Mouse (Mus musculus) layer of hippocampus, postnatal 10 days (tissue): ENCODE results near the gene Ly6g6e. TPM values are rescaled to one million over a fixed set of nuclear protein-coding genes. Genes with fewer than 3 reads are reported as not detected.
"Not testable (repeated sequence)": the region's sequence is repeated elsewhere in the genome, so short reads cannot be mapped to it uniquely, and the experiment has no call there.

ENCODE experiments used
- DNase-seq, 2 experiments: peaks; one replicate each; pipeline ENCODE4 v3.0.0; 2021; ENCODE audit warnings: low spot score in 2 of 2
- long read RNA-seq: library from polyadenylated mRNA; stranded (forward); transcript quantifications from one replicate; pipeline ENCODE4 v2.0.0, GENCODE M21; 2023
- total RNA-seq, 2 experiments: library from RNA; stranded (reverse); gene quantifications; 2 replicates each; pipeline ENCODE4 v1.2.3; 2021

Ly6g6e gene
- total RNA-seq = 1 to 10 TPM; 2.8 to 3.5 TPM
- long read RNA-seq, partial matches to known transcripts = 0 of 1 reads
- long read RNA-seq, other reads (novel, unspliced or antisense) = 0 of 1 reads

DNA sequence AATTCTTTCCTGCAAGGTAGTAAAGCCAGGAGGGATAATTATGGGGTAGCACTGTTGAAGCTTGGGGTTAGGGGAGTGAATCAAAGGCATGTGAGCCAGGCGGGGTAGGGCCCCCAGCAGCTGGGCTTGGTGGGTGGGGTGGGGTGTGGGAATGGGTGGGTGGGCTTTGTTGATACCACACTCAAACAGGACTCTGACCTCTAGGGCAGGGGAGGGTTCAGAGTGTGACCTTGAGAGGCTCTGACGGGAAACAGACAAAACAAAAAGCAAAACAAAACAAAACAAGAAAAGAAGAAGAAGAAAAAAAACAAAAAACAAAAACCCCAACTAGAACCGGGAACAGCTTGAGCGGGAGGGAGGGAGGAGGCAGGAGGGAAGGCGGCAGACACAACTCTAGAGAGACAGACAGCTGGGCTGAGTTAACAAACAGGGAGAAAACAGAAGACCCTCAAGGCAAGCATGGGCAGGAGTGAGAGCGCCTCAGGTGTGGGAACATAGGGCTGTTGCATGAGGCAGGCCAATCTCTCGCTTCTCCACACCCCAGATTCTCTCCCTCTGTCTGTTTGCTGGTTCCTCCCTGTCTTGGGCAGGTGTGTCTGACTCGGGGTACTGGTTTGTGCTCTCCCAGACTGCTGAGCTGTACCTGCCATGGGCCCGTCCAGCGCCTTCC is at the start of gene Ly6g6e:
Gene Ly6g6e (plus strand): TSS at position 396 of the 670 bp plus-strand sequence.
- DNase-seq = no peak

DNA sequence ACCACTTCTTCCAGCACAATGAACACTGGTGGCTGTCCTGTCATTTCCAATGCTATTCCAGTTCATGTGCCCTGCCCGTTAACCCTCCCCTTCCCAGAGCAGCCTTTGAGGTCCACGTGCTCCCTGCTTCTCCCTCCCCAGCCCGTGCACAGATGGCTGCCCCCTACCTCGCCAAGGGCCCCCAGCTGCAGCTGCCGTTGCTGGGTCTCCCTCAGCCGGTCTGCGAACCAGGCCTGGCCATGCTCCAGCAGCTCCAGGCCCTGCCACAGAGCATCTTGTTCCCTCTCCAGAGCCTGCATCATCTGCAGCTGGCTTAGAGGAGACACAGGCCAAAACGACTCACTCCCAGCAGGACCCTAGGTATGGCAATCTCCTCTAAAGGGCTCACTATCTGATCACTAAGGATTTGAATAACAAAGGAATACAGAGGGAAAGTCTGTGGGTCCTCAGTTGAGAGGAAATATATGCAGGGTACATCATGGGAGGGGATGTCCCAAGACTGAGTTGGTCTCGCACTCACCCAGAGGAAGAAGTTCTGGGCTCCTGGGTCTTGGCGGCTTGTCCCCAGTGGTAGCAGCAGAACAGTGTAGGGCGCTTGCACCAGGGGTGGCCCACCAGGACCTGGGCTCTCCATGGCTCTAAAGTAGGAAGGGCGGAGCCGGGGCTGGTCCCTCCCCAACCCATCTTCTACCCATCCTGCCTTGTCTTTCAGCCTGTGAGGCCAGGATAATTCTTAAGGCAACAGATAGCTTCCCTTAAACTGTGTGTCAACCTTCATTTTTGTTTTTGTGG is 49.2 kb upstream of the Ly6g6e start, which contains the start of gene Sapcd1:
Gene Sapcd1 (minus strand): TSS at position 740 of the 792 bp plus-strand sequence.
- peak; percentile 69 to 74 for DNase-seq

DNA sequence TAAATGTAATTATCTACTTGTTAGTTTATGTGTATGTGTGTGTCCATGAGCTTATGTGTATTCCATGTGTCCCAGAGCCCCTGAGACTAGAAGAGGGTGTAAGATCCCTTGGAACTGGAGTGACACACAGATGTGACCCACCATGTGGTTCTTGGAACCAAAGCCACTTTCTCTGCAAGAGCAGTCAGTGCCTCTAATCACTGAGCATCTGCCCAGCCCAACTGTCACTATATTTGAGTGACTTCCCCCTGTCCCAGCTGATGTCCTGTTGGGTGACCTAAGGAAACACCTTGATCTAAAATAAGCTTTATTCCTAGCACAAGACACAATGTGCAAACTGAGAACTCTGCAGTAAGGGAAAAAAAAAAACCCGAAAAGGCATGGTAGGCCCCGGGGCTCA is 48.4 kb upstream of the Ly6g6e start:
- no peak for DNase-seq

DNA sequence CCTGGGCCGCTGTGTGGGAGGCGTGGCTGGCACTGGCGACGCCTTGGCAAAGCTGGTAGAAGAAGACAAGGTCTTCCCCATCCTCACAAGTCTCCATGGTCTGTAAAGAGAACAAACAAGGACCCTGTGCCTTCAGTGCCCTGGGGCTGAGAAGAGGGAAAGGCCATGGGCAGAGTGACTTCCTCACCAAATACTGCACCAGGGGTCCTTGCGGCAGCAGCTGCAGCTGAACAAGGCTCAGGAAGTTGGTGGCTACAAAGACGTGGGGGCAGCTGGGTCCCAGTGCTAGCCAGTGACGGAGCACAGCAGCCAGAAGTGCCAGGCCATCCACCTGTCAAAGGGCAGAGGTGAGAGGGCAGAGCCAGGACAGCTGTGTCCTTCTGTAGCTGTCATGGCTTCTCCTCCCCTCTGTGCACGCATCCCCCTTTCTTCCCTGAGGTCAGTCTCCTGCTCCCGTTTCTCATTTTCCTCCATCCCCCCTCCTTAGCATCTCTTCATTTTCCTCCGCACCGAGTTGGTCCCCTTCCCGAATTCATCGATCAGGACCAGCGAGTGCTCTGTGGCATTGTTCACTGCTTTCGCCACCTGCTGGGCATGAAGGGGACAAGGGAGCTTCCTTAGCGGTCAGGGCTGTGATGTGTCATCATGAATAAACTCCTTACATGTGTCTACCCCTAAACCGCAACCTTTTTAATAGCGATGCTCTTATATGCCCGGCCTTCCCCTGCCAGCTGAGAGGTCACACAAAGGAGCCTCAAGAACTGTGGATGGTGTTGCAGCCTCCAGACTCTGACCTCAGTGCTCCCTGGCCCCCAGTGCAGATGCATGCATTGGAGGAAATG is 46.8 kb upstream of the Ly6g6e start:
- peak in 1 of 2 experiments; percentile 48 for DNase-seq

DNA sequence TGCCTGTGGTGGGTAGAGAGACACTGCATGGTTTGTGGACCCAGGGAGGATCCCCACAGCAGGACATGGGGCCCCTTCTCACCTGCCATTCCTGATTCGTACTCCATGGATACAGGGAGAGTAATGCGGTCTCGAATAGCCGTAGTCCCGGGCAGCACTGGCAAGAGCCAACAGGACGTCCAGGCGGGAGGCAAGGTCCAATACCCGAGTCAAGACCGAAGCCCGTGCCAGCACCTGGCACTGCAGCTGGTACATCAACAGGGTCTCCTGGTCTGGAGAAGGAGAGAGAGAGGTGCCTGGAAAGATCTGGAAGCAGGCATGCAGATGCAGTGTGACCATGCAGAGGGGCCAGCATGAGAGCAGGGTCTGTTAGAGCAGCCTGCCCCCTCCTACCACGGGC is 45.4 kb upstream of the Ly6g6e start:
- DNase-seq = no peak

DNA sequence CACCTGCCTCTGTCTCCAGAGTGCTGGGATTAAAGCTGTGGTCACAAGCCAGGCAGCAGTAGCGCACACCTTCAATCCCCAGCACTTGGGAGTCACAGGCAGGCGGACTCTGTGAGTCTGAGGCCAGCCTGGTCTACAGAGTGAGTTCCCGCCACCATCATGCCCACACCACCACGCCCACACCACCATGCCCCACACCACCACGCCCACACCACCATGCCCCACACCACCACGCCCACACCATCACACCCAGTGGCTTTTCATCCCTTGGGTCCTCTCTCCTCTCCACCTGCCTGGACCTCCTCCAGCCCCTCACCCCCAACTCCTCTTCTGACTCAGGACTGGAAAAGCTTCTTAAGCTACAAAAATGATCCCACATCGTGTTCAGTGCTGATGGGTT is 44.8 kb upstream of the Ly6g6e start:
- no peak for DNase-seq

DNA sequence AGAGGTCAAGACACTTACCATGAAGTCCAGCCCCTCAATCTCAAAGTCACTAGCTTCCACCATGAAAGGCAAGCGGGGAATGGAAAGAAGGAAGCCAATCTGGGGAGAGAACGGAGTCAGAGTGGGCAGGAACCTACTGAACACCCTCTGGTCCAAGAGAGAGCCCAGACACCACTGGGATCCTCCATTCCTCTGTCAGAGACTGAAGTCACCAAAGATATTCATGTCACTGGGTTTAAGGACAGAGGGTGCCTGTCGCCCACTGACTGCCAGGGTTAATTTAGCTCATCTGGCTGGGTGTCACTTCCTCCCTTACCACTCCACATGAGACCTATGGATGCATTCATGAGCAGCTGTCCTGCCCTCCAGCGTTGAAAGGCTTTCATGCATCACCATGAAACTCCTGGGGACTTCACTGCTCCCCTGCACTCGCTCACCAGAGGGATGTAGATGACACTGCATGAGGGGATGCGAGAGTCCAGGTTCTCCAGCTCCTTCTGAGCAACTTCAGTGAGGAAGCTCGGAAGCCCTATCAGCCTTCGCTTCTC is 44.3 kb upstream of the Ly6g6e start:
- no peak for DNase-seq

DNA sequence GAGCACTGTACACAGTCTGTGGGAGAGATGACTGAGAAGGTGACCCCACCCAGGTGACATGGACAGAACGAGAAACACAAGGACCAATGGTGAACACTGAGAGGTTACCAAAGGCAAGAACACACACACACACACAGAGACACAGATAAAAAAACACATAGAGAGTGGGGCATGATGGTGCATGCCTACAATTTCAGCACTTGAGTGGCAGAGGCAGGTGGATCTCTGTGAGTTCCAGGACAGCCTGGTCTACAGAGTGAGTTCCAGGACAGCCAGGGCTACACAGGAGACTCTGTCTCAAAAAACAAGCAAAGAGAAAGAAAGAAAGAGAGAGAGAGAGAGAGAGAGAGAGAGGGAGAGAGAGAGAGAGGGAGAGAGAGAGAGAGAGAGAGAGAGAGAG is 43.0 kb upstream of the Ly6g6e start:
- DNase-seq = not testable (repeated sequence)

DNA sequence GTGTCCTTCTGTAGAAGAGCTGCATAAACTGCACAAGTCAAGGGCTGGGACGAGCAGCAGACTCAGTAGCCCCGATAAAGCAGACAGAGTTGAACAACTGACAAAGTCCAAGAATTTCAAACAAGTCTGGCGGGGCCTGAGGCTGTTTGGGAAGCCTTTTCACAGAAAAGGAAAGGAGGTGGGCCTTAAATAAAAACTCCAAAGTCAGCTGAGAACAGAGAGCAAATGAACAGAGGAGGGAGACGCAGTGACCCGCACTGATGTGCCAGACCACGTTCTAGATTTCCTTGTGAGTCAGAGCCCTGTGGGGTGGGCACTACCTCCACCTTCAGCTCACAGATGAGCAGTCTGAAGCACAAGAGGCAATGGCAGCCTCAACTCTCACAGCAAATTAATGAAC is 41.8 kb upstream of the Ly6g6e start:
- no peak for DNase-seq

DNA sequence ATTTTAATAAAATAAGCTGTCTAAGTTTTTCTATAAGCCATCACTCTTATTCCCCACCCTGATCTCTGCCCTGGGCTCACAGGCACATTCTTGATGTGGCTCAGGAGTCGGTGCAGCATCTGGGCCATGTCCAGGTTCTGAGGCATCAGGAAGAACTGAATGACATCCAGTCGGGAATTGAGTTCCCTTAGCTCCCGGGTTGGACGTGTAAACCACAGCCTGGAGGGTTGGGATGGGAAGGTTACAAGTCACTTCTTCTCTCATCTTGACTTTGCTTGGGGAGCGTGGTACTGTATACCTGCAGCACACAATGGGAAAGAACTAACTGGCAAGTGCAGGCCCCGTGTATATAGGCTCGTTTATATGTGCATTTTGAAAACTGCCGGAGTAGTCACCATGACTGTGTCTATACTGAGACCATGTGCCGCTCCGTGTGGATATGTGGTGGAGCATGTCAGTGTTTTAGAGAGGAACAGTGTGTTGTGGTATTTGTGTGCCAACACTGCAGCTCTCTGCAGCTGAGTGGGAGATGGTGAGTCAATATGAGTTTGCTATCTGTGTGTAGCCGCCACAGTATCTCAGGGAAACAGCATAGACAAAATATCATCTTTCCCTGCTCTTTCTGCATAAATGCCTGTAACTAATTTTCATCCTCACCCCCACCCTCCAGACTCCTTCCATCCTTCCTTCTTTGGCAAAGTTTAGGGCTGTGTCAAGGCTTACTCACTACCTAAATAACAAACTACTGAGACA is 37.4 kb upstream of the Ly6g6e start:
- DNase-seq = no peak

DNA sequence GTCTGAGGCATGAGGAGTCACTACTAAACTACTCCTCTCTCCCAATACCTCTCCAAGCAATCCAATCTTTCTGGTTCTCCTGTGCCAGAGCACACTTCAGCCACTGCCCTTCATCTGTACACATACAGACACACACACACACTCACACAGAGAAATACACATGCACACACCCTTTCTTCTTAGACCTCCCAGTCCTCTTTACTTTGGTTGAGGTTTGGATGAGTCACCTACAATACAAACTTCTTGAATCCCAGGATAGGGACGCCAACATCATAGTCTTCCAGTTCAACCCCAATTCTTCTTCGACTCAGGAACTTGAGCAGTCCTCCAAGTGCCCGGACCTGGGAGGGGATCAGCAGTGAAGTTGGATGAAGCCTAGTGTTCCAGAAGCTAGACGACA is 32.9 kb upstream of the Ly6g6e start:
- DNase-seq = no peak

DNA sequence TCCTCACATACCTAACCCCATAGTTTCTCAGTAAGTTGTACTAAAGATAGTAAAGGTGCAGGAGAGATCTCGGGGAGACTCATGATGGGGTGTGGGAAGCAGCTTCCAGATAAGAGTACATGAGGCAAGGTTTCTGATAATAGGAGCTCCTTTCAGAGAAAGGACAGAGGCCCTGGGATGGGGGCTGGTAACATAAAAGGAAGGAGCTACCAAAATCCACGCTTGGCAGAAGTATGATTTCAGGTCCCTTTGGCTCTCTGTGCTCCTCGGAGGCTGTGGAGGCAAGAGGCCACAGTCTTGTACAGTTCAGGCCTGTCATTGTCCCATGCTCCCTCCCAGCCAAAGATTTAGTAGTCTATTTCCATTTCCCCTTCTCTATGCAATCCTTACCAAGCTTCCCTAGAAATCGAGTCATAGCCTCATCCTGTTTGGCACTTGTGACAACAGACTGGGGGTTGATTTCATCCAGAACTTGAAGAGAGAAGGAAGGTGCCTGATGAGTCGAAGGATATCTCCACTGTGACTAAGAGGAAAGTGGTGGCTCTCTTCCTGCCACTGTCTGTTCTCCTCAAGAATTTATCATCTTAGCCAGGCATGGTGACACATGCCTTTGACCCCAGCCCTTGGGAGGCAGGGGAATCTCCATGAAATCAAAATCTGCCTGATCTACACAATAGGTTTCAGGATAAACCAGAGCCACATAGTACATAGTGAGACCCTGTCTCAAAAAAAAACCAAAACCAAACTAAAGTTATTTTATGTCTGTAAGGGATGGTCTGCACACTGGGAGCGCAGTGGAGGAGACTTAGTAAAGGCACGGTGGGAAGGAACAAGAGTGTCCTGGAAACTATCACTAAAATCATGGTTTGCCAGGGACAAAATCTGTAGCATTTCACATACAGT is 31.5 kb upstream of the Ly6g6e start:
- DNase-seq = no peak

DNA sequence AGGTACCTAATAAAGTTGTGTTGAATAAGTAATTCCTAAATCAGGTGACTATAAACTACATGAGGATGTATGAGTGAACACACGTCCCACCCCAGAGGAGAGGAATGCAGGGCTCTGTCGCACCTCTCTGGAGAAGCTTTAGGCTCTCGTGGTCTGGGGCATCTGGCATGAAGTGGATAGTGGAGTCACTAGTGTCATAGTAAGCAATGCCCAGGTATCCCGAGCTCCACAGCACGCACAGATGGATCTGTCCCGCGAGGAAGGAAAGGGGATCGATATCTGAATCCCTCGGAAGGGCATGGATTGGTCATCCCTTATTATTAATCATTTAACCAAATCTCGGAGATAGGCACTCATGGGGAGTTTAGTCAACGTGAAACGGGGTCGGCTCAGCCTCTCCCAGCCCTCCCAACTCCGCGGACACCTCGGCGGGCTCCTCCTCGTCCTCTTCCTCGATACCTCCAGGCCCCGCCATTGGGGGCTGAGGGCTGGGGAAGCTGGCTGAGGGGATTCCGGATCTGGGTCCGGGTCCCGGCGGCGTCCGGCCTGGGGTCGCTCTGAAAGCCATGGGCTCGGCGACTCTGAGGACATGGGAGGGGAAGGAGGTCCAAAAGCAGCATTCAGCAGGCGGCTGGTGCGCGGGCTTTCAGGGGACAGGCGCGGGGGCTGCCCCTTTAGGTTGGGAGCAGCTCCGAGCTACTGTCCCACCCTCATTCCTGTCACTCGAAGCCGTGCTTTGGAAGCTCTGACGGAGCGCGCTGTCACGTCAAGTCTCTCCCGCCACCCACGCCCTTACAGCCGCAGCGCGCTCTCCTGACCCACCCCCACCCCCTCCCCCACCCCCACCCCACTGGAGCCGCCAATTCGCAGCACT is 30.7 kb upstream of the Ly6g6e start:
- no peak for DNase-seq

DNA sequence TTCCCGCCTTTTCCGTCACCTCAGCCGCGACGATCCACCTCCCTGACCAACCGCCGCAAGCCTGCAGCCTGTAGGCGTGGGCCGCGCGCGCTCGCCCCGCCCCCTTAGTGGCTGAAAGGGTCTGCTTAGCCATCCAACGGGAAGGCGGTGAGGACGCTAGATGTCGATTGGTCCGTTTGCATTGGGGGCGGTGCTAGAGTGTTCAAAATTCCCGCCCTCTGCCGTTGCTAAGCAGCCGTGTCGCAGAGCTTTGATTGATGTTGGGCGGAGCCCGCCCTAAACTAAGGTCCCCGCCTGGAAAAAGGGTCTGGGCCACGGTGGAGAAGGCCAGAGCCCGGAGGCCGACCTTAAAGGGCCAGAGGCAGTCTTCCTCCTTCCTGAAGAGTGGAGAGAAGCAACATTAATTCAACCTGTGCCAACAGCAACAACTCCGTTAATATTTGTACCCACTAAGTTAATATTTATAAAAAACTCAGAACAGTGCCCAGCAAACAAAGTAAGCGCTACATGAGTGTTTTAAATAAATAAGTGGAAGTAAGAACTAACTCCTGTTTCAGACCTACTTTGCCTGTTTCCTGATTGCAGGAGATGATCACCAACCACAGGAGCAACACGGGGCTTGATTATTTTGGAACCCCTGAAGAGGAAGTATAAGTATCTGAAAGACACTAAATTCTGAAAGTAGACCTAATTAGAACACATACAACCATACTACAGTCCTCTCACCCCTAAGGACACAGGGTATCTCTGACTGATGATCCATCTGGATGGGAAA is 29.8 kb upstream of the Ly6g6e start, which contains the start of gene Msh5:
Gene Msh5 (minus strand): TSS at position 65 of the 775 bp plus-strand sequence.
- peak; percentile 97 to 98 for DNase-seq

DNA sequence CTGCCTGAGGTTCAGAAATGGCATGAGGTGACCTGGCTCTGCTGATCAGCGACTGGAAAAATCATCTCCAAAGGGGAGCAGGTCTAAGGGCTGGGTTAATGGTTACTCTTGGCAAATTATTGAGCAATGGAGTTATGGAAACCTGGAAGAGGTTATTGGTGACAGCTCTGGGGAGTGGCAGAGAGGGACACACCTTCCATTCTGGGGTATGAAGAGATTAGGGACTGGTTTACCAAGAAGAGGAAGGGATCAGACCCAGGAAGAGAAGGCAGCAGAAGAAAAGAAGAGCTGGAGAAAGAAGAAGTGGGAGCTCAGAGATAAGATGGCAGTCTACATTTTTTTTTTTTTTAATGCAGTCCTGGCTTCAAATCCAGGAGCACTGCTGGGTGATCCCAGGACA is 29.0 kb upstream of the Ly6g6e start:
- no peak for DNase-seq

DNA sequence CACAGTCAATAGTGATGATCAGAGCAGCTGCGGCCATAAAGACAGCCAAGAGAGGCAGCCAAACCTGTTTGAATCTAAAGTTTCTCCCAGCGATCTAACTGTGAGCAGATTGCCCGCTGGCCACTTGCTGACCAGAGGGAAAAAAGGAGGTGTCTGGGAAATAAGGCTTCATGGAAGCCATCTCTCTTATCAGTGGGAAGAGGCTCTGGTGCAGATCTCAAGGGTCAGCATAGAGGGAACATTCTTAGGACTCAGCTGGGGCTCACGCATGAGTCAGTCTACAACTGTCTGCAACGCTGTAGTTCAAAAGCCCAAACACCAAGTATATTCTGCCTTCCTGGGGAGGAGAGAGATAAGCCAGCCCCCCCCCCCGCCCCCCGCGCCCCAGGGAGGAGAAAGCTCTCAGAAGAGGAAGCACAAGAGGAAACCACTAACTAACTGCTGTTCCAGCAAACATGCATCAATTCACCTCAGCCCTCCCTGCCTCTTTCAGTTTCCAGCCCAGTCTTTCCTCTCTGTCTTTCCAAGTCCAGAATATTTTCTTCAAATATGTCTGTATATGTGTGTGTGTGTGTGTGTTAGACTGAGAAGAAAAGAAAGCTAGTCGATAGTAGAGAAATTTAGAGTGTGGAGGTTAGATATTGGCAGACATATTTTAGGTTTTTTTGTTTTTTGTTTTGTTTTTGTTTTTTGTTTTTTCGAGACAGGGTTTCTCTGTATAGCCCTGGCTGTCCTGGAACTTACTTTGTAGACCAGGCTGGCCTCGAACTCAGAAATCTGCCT is 28.4 kb upstream of the Ly6g6e start:
- DNase-seq = no peak

DNA sequence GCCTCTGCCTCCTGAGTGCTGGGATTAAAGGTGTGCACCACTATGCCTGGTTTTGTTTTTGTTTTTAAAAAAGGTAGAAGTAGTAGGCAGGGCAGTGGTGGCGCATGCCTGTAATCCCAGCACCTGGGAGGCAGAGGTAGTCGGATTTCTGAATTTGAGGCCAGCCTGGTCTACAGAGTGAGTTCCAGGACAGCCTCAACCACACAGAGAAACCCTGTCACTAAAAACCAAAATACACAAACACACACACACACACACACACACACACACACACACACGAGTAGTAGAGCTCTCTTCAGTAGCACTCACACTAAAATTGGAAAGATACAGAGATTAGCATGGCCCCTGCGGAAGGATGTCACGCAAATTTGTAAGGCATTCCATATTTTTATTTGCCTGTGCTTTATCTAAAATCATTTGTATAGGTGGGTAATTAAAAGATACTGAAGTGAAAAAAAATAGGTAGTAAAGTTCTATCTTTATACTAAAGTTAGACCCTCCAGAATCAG is 27.7 kb upstream of the Ly6g6e start:
- DNase-seq = no peak
